Mouse (Mus musculus): Measurements from ENCODE around the gene Phf19.

The Phf19 gene

GRCm38 (mm10) chr2:34896821-34897460, 16.9 kb downstream of the Phf19 start:
- DNase-seq: no peak

GRCm38 (mm10) chr2:34895503-34896113, 18.2 kb downstream of the Phf19 start:
- DNase-seq: no peak

GRCm38 (mm10) chr2:34893950-34894349, 19.9 kb downstream of the Phf19 start:
- no peak for DNase-seq

- no peak for DNase-seq
These were observed 29.6 kb downstream of the Phf19 start for GRCm38 (mm10) chr2:34884186-34884585.

- DNase-seq: no peak
These were observed 30.6 kb downstream of the Phf19 start for GRCm38 (mm10) chr2:34883190-34883589.

GRCm38 (mm10) chr2:34882757-34883156, 31.1 kb downstream of the Phf19 start:
- no peak for DNase-seq

GRCm38 (mm10) chr2:34880054-34880453, 33.8 kb downstream of the Phf19 start:
- no peak for DNase-seq

GRCm38 (mm10) chr2:34874816-34875345, 38.9 kb downstream of the Phf19 start, which contains the start of gene Psmd5:
TSS of gene Psmd5 (minus strand) at chr2:34874968.
- DNase-seq: no peak

GRCm38 (mm10) chr2:34874271-34874670, 39.6 kb downstream of the Phf19 start, which contains the start of gene Cutal:
TSS of gene Cutal (plus strand) at chr2:34874396.
- DNase-seq: peak; percentile 44

- DNase-seq: peak; percentile 94
These were observed 43.0 kb downstream of the Phf19 start for GRCm38 (mm10) chr2:34870520-34871474.

GRCm38 (mm10) chr2:34869680-34870079, 44.1 kb downstream of the Phf19 start:
- DNase-seq: no peak

- no peak for DNase-seq
These were observed 56.1 kb downstream of the Phf19 start for GRCm38 (mm10) chr2:34857728-34858127.

GRCm38 (mm10) chr2:34855265-34855664, 58.6 kb downstream of the Phf19 start:
- DNase-seq: no peak

- DNase-seq: no peak
These were observed 66.1 kb downstream of the Phf19 start for GRCm38 (mm10) chr2:34847702-34848101.

Measured in lung, postnatal 14 days (tissue).